Mouse (Mus musculus) right cerebral cortex, postnatal 10 days (tissue): Measurements from ENCODE around the gene Pnp.
A peak's percentile ranks its signal among the peaks of the same experiment; 100 is the strongest.
"Not testable (repeated sequence)": the region's sequence is repeated elsewhere in the genome, so short reads cannot be mapped to it uniquely, and the experiment has no call there.

Experiments
- DNase-seq, 2 experiments: peaks; one replicate each; pipeline ENCODE4 v3.0.0; 2021; ENCODE audit warnings: low spot score in 2 of 2

Gene Pnp

DNA sequence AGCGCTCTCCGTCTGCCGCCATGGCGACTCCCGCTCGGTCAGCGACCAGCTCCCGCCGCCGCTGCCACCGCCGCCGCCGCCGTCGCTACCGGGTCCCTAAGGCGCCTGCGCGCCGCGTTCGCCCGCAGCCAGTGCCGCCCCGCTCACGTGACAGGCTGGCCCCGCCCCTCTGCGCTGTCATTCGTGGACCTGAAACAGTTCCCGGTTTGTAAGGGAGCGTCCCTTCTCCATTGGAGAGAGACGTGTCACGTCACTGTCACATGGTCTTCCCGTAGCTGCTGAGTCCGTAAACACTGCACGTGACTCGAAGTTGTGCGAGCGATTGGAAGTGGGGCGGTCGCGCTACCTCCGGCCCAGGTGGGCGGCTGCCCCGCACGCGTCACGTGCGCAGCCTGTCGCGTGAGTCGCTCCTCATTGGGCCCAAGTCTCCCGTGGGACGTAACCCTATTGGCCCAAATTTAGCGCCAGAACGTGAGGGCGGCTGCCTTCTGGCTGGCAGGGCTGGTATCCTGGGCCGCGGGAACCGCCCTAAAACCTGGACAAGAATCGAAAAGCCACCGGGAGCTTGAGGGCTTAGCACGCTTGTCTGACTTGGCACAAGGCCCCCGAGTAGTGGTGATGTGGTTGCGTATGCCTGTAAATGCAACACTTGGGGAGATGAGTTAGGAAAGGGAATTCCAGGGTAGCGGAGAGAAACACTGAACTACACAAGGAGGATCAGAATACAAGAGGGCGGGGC, at the start of gene Pnp, which contains the start of gene Pip4p1:
TSS of gene Pnp (plus strand) at position 329 of the 739 bp plus-strand sequence.
TSS of gene Pip4p1 (minus strand) at position 103 of the 739 bp plus-strand sequence.
- DNase-seq: peak; percentile 99 to 100

DNA sequence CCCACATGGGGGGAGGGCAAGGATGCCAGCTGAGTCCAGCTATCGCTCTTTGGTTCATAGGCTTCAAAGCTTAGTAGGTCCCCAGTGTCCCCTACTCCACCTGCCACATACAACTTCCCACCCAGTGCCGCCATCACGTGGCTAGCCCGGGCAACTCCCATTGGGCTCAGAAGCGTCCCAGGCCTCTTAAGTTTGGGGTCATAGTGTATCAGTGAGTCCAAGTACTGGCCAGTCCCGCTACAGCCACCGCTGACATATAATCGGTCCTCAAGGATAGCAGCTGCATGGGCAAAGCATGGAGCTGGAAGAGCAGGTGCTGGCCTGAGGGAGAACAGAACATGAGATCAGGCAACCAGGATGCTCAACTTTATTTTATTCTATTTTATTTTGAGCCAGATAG, 39.3 kb upstream of the Pnp start:
- no peak for DNase-seq

DNA sequence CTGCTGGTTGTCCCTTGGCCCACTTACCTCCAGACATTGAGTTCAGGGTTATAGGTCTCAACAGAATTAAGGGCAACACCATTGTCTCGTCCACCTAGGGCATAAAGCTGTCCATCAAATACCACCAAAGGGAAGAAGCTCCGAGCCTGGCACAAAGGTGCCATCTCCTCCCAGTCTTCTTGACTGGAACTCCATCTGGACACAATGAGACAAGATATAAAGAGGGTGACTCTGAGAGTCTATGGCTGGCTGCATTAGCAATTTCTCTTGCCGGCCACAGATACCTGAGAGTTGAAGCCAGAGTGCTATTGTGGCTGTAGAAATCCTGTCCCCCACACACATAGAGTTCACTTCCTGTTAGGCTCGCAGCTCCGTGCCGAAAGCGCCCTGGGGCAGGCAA, 38.8 kb upstream of the Pnp start:
- DNase-seq: no peak

DNA sequence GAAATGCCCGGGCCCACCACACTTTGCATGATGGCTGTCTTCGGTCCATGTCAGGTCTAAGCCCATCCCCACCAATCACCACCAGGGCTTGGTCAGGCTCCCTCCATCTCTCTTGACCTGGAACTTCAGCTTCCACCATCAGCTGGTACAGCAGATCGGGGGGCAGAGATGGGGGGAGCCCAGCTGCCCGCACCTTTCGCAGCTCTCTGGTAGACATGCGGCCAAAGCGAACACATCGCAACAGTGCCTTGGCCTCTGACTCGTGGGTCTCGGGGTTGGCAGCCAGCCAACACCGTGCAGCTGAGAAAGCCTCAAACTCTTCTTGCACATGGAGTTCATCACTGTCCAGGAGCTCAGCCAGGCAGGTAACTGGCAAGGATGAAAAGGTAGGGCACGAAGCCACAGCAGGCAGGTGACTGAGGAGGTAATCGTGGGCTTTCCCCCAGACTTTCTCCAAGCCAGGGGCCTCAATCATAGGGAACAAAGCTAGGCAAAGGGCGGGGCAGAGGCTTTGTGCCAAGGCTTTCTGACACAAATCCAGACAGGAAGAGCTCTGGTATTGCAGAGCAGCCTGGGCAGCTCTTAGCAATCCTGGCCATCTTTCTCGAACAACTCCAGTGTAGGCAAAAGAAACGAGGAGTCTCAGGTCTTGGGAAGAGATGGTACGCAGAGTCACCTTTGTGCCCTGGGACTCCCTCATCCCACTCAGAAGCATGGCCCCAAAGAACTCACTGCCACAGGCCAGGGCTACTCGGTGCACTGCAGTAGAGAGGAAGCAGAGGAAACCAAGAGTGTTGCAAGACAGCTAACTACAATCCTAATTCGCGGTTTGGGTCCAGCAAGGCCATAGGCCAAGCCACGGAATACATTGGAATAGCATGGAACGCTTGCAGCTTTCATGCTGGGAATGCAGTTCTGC, 38.1 kb upstream of the Pnp start:
- no peak for DNase-seq

DNA sequence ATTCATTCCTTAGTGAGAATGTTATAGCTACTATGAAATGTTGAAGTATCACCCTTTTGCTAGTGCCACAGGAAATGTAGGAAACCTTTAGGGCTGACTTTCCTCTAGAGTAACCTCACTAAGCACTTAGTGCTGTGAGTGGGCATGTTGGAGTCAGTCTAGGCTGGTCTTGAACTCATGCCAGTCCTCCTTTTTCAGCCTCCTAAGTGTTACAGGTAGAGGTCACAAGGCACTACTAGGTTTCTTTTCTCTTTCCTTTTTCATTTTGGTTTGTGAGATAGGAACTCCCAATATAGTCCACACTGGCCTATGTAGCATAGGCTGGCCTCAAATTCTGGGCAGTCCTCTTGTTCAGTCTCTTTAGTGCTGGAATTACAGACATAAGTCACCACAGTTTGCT, 35.5 kb upstream of the Pnp start:
- DNase-seq: no peak

DNA sequence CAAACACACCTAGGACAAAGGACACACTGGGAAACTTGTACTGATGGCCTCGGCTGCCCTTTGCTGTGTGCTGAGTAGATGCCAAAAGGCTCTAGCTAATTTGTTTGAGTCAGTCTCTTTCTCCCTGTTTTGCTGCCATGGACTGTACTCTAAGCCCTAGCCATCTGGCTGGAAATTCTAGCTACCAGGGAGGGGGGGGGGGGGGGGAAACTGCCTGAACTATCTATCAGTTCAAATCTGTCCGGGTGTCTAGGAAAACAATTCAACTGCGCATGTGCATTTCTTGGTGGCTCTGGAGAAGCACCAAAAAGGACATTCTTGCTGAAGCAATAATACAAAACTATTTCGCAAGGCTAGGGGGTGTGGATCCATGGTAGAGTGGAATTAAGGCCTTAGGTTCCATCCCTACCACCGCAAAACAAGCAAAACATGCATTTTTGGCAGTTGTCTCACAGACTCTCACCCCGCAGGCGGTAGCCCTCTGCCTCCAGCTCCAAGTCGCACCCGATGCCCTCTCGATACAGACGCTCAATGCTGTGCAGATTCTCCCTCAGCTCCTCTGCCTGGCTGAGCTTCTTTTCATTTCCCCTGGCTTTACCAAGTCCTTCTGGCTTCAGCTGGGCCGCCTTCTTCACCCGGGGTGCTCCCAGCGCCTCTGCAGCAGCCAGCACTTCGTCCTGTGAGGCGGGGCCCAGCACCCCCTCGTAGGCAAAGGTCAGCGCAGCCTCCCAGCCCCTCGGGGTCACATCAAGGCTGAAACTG, 34.7 kb upstream of the Pnp start:
- peak in 1 of 2 experiments; percentile 23 for DNase-seq

DNA sequence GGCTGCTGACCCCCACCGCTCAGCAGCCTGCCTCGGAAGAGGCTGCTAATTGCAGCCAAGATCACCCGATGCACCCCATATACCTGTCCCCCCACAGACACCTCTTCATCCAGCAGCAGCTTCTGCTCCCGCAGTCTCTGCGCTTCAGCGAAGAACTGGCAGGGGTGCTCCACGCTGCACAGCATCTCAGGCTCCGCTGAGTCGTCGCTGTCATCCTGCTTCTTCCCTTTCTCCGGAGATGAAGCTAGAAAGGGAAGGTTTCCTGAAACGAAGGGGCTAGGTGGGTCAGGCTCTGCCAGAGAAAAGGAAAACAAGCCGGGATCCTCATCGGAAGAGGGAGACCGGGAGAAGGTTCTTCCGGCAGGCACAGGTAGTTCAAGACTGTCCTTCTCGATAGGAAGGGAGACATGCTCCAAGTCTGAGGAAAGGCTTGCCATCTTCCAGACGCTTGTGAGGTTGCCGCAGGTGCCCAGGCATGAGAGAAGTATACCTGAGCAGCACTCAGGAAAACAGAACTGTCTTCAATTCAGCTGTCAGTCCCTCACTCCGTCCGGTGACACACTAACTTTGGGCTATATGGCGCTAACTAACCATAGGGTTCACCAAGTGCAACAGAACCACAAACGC, 34.0 kb upstream of the Pnp start:
- peak in 1 of 2 experiments; percentile 60 for DNase-seq

DNA sequence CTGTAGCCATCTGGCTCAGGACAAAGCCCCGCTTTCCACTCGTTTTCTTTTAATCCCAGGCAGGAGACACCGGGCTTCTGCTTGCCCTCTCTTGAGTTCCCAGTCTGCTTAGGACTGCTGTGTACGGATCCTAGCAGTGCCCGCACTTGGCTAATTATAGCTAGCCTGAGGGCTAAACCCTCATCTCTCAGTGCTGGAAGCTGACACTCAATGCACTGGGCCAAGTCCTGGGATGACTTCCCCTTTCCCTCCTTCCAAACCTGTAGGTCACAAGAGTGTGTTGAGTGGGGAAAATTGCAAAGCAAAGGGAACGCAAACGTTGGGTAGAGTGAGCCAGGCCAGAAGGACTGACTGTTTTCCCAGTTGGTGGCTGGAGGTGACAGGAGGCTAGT, 33.5 kb upstream of the Pnp start, which contains the start of gene Klhl33:
TSS of gene Klhl33 (minus strand) at position 134 of the 392 bp plus-strand sequence.
- no peak for DNase-seq

DNA sequence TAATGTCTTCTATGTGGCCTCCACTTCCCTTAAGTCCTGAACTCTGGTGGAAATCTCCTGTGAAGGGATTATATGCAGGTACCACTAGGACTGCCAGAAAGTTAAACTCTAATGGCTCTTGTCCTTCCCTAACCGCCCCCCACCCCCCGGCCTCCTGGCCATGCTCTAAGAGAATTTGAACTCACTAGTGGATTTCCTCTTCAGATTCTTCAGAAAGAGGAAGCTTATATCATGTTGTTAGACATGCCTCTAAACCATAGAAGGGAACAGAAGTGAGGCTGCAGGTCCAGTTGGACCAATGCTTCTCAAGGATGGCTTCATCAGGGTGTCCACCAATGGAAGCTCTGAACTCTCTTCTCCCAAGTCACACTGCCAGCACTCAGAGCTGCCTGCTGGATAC, 32.9 kb upstream of the Pnp start:
- DNase-seq: not testable (repeated sequence)

DNA sequence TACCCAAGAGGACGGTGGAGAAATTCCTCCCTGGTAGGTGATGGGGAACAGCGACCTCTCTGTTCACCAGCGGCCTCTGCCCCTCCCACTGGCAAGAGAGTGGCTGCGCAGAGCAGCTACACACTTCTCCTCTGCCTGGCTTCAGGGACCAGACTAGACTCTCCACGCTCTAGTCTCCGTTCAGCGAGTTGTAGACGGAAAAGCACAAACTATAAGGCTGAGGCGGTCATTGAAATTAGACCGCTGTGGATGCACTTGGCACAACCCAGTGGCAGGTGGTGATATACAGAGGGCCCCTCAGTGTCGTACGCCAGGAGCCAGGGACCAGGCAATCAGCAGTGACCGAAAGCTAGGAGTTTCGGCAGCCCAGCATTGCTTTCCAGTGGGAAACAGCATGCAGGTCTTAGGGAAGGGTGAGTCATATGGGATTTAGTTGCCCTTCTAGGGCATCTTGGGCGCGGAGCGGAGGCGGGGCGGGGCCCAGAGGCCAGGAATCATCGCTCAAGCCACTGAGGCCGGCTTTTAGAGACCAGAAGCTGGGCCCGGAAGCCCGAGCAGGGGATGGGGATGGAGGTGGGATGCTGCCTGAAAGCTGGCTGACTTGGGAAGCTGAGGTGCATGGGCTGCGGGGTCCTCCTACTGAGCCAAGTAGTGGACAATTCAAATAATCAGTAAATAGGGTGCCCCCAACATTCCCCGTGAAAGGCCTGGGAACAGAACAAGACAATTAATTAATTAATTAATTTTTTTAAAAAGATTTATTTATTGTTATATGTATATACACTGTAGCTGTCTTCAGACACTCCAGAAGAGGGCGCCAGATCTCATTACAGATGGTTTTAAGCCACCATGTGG, 26.7 kb upstream of the Pnp start:
- peak in 1 of 2 experiments; percentile 56 for DNase-seq

DNA sequence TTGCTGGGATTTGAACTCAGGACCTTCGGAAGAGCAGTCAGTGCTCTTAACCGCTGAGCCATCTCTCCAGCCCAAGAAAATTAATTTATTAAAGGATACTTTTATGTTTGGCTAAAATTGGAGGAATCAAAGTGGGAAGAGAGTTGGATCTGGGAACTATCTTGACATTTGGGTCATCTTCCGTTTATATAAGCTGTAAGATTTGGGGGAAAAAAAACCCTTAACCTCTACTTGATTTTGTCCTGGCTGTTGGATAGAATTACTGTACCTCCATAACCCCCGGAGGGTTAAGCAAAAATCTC, 26.1 kb upstream of the Pnp start:
- no peak for DNase-seq

DNA sequence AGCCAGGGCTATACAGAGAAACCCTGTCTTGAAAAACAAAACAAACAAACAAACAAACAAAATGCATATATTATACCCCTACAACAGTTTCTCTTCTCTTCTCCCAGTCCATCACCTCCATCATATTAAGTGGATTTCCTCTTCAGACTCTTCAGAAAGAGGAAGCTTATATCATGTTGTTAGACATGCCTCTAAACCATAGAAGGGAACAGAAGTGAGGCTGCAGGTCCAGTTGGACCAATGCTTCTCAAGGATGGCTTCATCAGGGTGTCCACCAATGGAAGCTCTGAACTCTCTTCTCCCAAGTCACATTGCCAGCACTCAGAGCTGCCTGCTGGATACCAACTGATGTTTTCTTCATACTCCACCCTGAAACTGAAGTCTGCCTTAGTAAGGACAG, 25.6 kb upstream of the Pnp start:
- not testable (repeated sequence) for DNase-seq

DNA sequence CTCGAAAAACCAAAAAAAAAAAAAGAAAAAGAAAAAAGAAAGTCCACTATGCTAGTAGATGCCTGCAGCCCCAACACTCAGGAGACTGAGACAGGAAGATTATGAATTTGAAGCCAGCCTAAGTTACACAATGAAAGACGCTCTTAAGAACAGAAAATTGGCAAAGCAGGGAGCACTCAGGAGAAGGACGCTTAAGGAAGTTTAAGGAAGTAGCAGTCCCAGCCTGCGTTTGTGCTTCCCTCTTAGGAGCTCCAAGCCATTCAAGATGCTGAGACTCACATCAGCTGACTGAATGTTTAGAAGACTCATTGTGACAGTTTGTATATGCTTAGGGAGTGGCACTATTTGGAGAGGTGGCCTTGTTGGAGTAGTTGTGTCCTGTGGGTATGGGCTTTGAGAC, 22.8 kb upstream of the Pnp start:
- no peak for DNase-seq

DNA sequence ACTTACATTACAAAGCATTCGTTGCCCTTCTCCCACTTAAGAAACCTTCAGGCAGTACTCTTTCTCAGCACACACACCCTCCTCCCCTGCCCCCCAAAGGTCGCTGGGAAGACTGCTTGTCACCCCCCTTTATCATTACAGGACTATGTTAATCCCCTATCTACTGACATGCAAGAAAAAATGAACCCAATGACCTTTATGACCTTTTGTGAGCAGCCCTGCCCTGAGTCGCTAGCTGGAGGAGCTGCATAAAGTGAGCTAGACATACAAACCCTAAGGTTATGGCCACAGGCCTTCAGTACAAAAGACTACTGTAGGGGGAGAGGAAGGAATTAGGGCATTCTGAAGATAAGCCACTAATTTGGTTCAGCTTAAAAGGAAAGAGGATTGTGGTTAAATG, 19.5 kb upstream of the Pnp start:
- DNase-seq: no peak

DNA sequence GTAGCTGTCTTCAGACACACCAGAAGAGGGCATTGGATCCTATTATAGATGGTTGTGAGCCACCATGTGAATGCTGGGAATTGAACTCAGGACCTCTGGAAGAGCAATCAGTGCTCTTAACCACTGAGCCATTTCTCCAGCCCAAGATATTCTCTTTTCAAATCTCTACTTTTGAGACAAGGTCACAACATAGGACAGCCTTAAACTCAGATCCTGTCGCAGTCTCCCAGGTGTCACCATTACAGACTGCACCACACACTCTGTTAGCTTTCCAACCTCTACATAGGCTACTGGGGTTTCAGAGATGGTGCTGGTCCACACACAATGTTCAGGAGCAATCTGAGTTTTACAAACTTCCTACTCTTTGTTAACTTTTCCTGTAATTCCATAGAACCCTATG, 7.4 kb upstream of the Pnp start:
- not testable (repeated sequence) for DNase-seq

DNA sequence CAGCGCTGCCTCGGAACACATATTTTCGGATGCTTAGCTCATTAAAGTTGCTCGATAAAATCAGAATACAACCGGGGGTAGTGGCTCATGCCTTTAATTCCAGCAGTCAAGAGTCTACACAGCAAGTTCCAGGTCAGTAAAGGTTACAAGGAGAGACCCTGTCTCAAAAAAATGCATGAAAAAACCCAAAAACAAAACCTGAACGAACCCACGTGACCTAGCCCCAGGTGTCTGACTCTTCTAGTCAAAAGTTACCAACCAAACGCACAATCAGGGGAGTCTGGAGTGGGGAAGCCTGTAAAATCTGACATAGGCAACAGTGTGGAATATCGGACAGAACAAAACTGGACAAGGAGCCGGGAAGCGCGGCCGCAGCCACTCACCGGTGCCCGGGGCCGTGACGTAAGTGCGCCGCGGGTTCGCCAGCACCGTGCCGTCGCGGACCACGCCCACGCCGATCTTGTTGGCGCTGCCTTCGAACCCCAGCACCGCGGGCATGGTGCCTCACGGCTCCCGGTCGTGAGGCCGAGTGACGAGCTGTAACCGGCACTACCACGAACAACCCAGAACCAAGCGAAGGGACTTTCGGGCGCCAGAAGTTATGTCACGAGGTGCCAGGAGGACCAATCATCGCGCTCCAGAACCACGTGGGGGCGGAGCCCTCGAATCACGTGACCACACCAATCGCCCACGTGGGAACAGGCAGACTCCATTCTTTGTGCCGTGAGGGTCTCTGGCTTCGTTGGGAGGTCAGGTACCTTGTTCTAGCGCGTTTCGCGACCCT, 6.4 kb upstream of the Pnp start, which contains the start of the genes Osgep and Apex1:
TSS of gene Osgep (minus strand) at position 613 of the 784 bp plus-strand sequence.
TSS of gene Apex1 (plus strand) at position 688 of the 784 bp plus-strand sequence.
- DNase-seq: peak; percentile 99

DNA sequence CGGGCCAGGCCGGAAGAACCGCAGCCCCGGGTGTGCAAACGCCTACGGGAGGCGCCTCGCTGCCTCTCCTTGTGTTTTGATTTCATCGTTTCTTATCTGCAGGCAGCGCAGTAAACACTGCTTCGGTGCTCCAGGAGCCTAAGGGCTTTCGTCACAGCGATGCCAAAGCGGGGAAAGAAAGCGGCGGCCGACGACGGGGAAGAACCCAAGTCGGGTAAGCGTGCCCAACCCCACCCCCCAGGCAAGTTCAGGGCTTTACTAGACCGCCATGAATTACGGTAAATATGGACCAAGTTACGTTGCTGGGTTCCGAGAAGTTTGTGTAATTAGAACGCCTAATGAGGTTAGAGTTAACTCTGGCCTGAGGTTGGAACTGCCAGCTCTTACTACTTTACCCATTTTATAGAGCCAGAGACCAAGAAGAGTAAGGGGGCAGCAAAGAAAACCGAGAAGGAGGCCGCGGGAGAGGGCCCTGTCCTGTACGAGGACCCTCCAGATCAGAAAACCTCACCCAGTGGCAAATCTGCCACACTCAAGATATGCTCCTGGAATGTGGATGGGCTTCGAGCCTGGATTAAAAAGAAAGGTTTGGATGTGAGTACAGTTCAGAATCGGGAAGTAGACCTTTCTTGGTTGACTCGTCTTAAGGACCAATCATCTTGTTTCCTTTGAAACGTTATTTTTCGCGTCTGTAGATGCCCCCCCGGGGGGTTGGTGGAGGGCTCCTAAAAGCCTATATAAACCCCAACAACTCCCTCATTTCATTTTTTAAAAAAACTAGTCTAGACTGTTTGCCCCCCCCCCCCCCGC, 5.6 kb upstream of the Pnp start:
- peak in 1 of 2 experiments; percentile 38 for DNase-seq

DNA sequence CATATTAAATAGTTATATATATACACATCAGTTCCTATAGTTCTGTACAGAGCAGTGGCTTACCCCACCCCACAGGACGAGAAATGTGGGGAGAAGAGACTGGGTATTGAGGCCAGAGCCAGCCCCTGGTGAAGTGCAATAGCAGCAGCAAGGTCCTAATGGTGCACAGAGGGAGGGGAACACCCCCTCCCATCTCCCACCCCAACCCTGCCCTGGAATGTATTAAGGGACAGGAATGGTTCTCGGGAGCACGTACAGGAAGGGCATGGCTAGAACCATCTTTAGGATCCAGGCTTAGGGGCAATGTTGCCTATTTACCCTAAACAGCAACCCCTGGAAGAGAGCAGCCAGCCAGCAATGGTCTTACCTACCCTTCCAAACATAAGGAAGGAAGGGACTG, 3.5 kb upstream of the Pnp start:
- DNase-seq: no peak

DNA sequence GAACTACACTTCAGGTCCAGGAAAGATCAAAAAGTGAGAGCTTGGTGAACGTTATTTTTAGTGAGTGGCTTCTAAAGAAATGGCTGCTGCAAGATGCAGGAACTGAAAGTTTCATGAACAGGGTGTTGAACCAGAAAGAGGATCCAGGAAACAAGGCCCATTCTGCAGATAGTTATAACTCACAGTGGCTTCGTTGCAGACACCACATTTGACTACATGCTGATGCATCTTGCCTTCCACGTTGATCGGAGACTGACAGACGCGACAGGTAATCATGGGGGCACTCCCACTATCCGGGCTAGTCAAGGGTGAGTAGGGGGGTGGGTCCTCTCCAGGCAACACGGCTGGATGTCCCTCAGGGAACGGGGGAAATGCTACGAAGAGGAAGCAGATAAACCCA, 931 bp upstream of the Pnp start:
- DNase-seq: peak in 1 of 2 experiments; percentile 48
